Comparison of ENCODE assay signal across 15 mouse cellular contexts in genomic region chr14:54372923-54373322, GRCm38 (mm10). TPM values are rescaled to one million over a fixed set of nuclear protein-coding genes. Genes with fewer than 3 reads are reported as not detected.
"Had no signal": no experiment of that assay in that cellular context is flagged by ENCODE, and none has a peak within 500 bp of the region (broad histone marks: within the 10 kb centered on the region; RNA-seq: fewer than 3 reads in every experiment).

No protein-coding gene starts in this region.

- H3K4me3 ChIP-seq: limb, embryonic 12.5 days; midbrain, embryonic 15.5 days; neural tube, embryonic 12.5 days had no signal

- H3K27me3 ChIP-seq: limb, embryonic 12.5 days; midbrain, embryonic 15.5 days; neural tube, embryonic 12.5 days had no signal

- H3K4me2 ChIP-seq: limb, embryonic 12.5 days; midbrain, embryonic 15.5 days; neural tube, embryonic 12.5 days had no signal

- DNase-seq: layer of hippocampus, adult 9-11 months; layer of hippocampus, postnatal 36 days; liver; lung, adult 2 months; lung, postnatal 36 days; right cerebral cortex, postnatal 4 days; thymus, postnatal 4 days had no signal

- H3K27ac ChIP-seq: limb, embryonic 12.5 days; liver, embryonic 14.5 days; midbrain, embryonic 15.5 days; neural tube, embryonic 12.5 days had no signal

- H3K9ac ChIP-seq: limb, embryonic 12.5 days; liver, embryonic 14.5 days; midbrain, embryonic 15.5 days; neural tube, embryonic 12.5 days had no signal

- ATAC-seq: hindbrain, embryonic 16.5 days; inflammation-experienced regulatory T-cells, adult 6 months; lung, postnatal 0 days; midbrain, embryonic 15.5 days had no signal

- H3K4me1 ChIP-seq: limb, embryonic 12.5 days; midbrain, embryonic 15.5 days; neural tube, embryonic 12.5 days had no signal

- H3K9me3 ChIP-seq: midbrain, embryonic 15.5 days had no signal

RNA-seq across cellular contexts. Expression of gene Mmp14, which starts 58.5 kb away (rescaled TPM):
- total RNA-seq: monocyte, adult 5-6 weeks had no signal
